Mouse (Mus musculus) intestine, postnatal 0 days (tissue): ENCODE measurements around the gene Asic3. TPM values are rescaled to one million over a fixed set of nuclear protein-coding genes. Genes with fewer than 3 reads are reported as not detected.

Source experiments
- ATAC-seq: fragments of 200-750 bp; cut with Nextera tagmentation; 2 replicates; pipeline ENCODE4 v1.8.0; 2017; ENCODE audit warnings: mild to moderate bottlenecking, moderate TSS enrichment, moderate library complexity
- H3K27ac ChIP-seq: fragments of 300-500 bp; sonication (generic); 2 replicates; pipeline ENCODE4 v1.5.1; 2014; ENCODE audit warnings: mild to moderate bottlenecking, low read depth, low read length, moderate library complexity
- H3K27me3 ChIP-seq: fragments of 300-500 bp; sonication (generic); replicated peaks from 2 replicates; pipeline ENCODE4 v1.6.1; 2014; ENCODE audit warnings: low read length, mixed read lengths; ENCODE audit not compliant: control insufficient read depth, insufficient read depth
- H3K36me3 ChIP-seq: fragments of 300-500 bp; sonication (generic); 2 replicates; pipeline ENCODE4 v1.6.1; 2014; ENCODE audit warnings: mild to moderate bottlenecking, moderate library complexity; ENCODE audit not compliant: control insufficient read depth, insufficient read depth
- H3K4me1 ChIP-seq: fragments of 300-500 bp; sonication (generic); replicated peaks from 2 replicates; pipeline ENCODE4 v1.6.1; 2014; ENCODE audit warnings: antibody characterized with exemption, low read length, mixed read lengths; ENCODE audit not compliant: control insufficient read depth, insufficient read depth
- H3K4me2 ChIP-seq: fragments of 300-500 bp; sonication (generic); replicated peaks from 2 replicates; pipeline ENCODE4 v1.6.1; 2014; ENCODE audit warnings: low read depth, mild to moderate bottlenecking, moderate library complexity
- H3K4me3 ChIP-seq: fragments of 300-500 bp; sonication (generic); 2 replicates; pipeline ENCODE4 v1.5.1; 2014; ENCODE audit warnings: low read depth, low read length
- H3K9ac ChIP-seq: fragments of 300-500 bp; sonication (generic); 2 replicates; pipeline ENCODE4 v1.6.1; 2014; ENCODE audit warnings: mild to moderate bottlenecking, low read depth, low read length
- H3K9me3 ChIP-seq: fragments of 300-500 bp; sonication (generic); 2 replicates; pipeline ENCODE4 v1.6.1; 2016; ENCODE audit warnings: mixed run types; ENCODE audit not compliant: control insufficient read depth
- CTCF ChIP-seq: sonication (generic); IDR thresholded peaks from 2 replicates; pipeline ENCODE4 v1.5.1; 2016; ENCODE audit warnings: low read depth, mild to moderate bottlenecking, control low read depth, antibody characterized with exemption, moderate library complexity
- WGBS: fragments of 180-500 bp; shearing (Covaris S2); extraction: QIAGEN DNeasy Blood & Tissue Kit; methylation state at CpG from one replicate; pipeline ENCODE4 v1.1.7; 2014; 5-methylcytosine and 5-hydroxymethylcytosine counted together
- polyA plus RNA-seq: library from polyadenylated mRNA; unstranded; fragments of >200 nt; fragmentation: Nextera tagmentation; extraction: Ambion mirVana; gene quantifications from 2 replicates; pipeline ENCODE4 v1.2.1, GENCODE M21; 2015

Asic3 gene
- polyA plus RNA-seq, 1 experiment from 2014 or later, result 0.08 TPM

DNA sequence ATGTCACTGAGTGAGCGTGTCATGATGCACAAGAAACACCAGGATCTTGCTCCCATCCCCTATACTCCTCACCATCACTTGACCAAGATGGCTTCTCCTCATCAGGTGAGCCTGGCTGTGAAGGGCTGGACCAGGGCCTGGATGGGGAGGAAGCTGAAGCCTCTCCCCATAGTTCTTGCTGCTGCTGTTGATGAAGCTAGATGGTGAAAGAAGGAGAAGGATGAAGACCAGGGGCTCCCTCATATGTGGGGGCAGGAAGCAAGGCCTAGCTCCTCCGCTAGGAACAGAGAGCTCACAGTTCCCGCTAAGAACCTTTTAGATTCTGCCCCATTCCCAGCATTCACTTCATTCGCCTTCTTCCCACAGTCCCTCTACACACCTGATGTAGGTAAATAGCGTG, 27.8 kb upstream of the Asic3 start:
- no peak for TF ChIP-seq CTCF
- no peak overlapping the region for H3K4me2 ChIP-seq
- H3K4me1 ChIP-seq, result peaks cover 16% of the 10 kb centered on the region
- ATAC-seq, result no peak
- 0 out of 2 replicates have a peak, but pooled peaks cover 5% of the 10 kb centered on the region for H3K27me3 ChIP-seq
- WGBS, result 96% methylated on average over 5 of the region's 5 CpGs
- no peak overlapping the region for H3K27ac ChIP-seq
- H3K36me3 ChIP-seq, result no peaks in the 10 kb centered on the region
- no peaks in the 10 kb centered on the region for H3K9me3 ChIP-seq
- H3K9ac ChIP-seq, result no peak overlapping the region
- H3K4me3 ChIP-seq, result no peak overlapping the region

DNA sequence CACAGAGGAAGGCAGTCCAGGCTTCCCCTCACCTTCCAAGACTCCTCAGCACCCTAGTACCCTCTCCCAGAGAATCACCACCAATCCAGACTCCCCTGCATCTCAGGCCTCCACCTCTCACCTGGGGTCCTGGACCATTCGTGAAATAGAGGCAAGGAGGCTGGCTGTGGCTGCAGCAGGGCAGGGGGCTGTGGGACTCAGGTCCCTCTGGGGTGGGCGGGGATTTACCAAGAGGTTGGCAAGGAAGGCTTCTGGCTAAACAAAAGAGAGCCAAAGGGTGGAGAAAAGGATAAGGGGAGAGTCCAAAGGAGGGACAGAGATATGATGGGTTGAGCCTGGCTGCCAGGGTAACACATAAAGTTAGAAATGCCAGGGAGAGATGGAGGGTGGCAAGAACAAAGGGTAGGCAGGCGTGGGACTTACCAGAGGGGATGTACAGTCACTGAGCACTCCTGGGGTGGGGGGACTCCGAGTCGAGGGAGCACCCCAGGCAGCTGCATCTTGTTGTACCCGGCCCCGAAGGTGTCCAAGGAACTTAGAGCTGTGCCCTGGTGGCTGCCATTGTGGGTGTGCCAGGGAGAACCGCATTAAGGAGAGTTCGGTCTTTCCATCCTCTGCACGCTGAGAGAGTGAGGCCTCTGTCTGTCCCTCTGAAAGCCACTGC, 27.2 kb upstream of the Asic3 start:
- no peak overlapping the region for H3K9ac ChIP-seq
- no peak for TF ChIP-seq CTCF
- H3K9me3 ChIP-seq, result no peaks in the 10 kb centered on the region
- no peak for ATAC-seq
- H3K4me2 ChIP-seq, result no peak overlapping the region
- 0 out of 2 replicates have a peak, but pooled peaks cover 5% of the 10 kb centered on the region for H3K27me3 ChIP-seq
- H3K4me1 ChIP-seq, result peaks cover 16% of the 10 kb centered on the region
- H3K4me3 ChIP-seq, result no peak overlapping the region
- H3K27ac ChIP-seq, result no peak overlapping the region
- H3K36me3 ChIP-seq, result no peaks in the 10 kb centered on the region
- 84% methylated on average over 10 of the region's 10 CpGs for WGBS

DNA sequence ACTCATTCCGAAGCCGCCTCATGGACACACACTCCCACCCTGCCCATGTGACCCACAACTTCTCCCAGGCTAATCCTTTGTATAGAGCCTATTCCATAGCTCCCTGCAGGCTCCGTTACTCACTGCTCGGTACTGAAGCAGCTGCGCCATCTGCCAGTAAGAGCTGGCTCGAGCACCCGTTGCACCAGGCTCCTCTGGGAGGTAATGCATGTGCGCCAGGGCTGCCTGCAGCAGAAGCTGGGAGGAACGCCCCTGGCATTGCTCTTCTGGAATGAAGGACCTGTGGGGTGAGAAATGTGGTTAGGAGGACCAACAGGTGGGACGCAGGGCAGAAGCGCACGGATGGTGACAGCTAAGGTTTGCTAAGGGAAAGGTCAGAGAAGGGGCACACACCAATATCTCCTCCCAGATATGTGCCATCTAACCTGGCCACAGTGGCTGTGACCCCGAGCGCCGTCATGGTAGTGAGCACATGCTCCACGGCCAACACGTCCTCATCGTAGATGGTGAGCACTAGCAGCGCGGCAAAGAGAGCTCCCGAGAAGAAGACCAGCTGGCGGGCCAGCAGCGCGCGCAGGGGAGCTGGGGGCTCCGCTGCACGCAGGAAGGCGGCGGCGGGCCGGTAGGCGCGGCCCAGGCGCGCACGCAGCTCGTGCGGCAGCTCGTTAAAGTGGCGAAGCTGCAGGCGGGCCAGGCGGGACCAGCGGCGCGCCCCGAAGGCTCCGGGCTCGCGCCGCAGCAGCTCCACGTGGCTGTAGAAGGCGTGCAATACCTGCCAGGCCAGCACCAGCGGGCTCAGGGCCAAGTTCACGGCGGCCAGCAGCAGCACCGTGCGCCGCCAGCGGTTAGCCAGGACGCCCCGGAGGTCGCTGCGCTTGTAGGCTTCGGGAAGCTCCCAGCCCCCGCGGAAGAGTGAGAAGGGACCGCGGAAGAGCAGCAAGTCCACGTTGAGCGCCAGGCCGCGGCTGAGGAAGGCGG, 25.6 kb upstream of the Asic3 start:
- WGBS, result 2% methylated on average over 73 of the region's 73 CpGs
- peaks cover 18% of the 10 kb centered on the region for H3K4me1 ChIP-seq
- ATAC-seq, result peak; percentile 14
- 0 out of 2 replicates have a peak overlapping the region, but pooled peaks have one; percentile 31 for H3K9ac ChIP-seq
- H3K27ac ChIP-seq, result no peak overlapping the region
- H3K9me3 ChIP-seq, result no peaks in the 10 kb centered on the region
- no peaks in the 10 kb centered on the region for H3K36me3 ChIP-seq
- peak overlapping the region; percentile 32 for H3K4me3 ChIP-seq
- peak; percentile 56 for TF ChIP-seq CTCF
- H3K4me2 ChIP-seq, result peak overlapping the region; percentile 78
- 0 out of 2 replicates have a peak, but pooled peaks cover 5% of the 10 kb centered on the region for H3K27me3 ChIP-seq

DNA sequence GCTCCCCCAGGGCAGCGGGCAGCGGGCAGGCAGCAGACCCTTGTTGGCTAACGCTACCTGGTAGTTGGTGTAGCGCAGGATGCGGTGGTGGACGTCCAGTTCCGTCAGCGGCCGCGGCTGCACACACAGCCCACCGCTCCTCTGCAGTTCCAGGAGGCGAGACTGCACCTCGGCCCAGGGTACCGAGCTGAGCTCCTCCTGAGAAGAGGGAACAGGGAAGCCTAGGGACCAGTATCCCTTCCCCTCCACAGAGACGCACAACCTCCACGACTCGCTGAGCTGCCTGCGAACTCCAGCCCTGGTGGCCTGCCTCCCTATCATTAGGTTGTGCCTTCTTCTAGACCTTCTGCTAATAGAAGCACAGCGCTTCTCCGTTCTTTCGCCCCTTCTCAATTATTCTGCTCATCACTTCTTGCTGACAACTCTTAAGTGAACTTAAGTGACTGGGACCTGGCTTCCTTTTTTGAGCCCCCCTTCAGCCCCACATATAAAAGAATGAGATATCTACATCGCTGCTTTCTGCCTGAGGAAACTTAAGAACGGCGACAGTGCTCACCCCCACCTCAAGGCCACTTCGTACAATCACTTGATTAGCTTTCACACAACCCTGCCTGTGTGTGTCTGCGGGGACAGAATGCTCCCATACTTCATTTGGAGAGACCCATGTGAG, 24.8 kb upstream of the Asic3 start:
- Histone ChIP-seq H3K9ac (0 out of 2 replicates have a peak overlapping the region, but pooled peaks have one; percentile 31), H3K4me2 (peak overlapping the region; percentile 78), H3K36me3 (no peaks in the 10 kb centered on the region), H3K4me1 (peaks cover 14% of the 10 kb centered on the region), H3K27me3 (0 out of 2 replicates have a peak, but pooled peaks cover 5% of the 10 kb centered on the region), H3K27ac (no peak overlapping the region), H3K9me3 (no peaks in the 10 kb centered on the region), H3K4me3 (peak overlapping the region; percentile 32)
- no peak for ATAC-seq
- 33% methylated on average over 26 of the region's 26 CpGs for WGBS
- no peak; the same call in 1 of the 2 replicates for TF ChIP-seq CTCF

DNA sequence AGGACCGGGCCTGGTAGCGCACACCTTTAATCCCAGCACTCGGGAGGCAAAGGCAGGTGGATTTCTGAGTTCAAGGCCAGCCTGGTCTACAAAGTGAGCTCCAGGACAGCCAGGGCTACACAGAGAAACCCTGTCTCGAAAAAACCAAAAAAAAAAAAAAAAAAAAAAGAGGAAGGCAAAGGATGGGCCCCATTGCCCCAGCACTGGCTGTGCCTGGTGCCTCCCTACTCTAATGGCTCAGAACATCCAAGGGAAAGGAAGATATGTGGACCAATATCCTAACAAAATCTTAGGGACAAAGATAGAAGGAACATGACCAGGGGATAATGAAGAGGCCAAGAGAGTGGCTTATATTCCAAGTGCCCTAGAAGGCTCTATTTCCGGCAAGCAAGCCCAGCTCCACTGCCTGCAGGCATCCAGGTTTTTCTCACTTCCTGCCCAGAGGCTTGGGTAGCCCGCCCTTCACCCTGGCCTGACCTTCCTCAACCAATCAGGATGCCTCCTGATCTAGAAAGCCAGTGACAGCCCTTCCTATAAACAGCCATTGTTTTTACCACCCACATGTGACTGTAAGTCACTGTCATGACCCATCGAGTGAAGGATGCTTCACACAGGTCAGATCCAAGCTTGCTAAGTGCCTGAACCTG, 24.1 kb upstream of the Asic3 start:
- no peak overlapping the region for H3K4me2 ChIP-seq
- 68% methylated on average over 6 of the region's 7 CpGs for WGBS
- TF ChIP-seq CTCF, result no peak

More for the DNA sequence above, 24.1 kb upstream of the Asic3 start:
- H3K27ac ChIP-seq, result no peak overlapping the region
- no peak overlapping the region for H3K4me3 ChIP-seq
- 0 out of 2 replicates have a peak, but pooled peaks cover 5% of the 10 kb centered on the region for H3K27me3 ChIP-seq
- H3K36me3 ChIP-seq, result no peaks in the 10 kb centered on the region
- ATAC-seq, result 0 out of 2 replicates have a peak, but pooled peaks have one; percentile 13
- peaks cover 14% of the 10 kb centered on the region for H3K4me1 ChIP-seq
- no peaks in the 10 kb centered on the region for H3K9me3 ChIP-seq
- no peak overlapping the region for H3K9ac ChIP-seq
